Comparison of ENCODE assay signal across 17 mouse cellular contexts in genomic region chr4:32289845-32290244, GRCm38 (mm10). TPM values are rescaled to one million over a fixed set of nuclear protein-coding genes. Genes with fewer than 3 reads are reported as not detected.
DNase-seq lines count a peak whose midpoint lies in the region; ATAC-seq and TF ChIP-seq lines count a peak whose summit lies in the region.
"Had no signal": no experiment of that assay in that cellular context is flagged by ENCODE, and none has a peak within 500 bp of the region (broad histone marks: within the 10 kb centered on the region; RNA-seq: fewer than 3 reads in every experiment).

No protein-coding gene starts in this region.

- 66% methylated on average over 6 of the region's 6 CpGs for WGBS in heart, adult 2 months
- 55% methylated on average over 6 of the region's 6 CpGs for WGBS in liver, adult 2 months

- no peak overlapping the region for H3K4me3 ChIP-seq in heart, adult 2 months
- no peak overlapping the region for H3K4me3 ChIP-seq in liver, adult 2 months (ENCODE audit: insufficient read depth, low read depth, low read length)
- H3K4me3 ChIP-seq: embryonic facial prominence, embryonic 12.5 days; hindbrain, embryonic 15.5 days; myocyte had no signal

- no peak for TF ChIP-seq EP300 in heart, adult 2 months (IDR thresholded peaks at IDR 0.05; ENCODE audit: insufficient read depth, low read depth, low read length)

- H3K9ac ChIP-seq in heart, adult 2 months (ENCODE audit: low read depth, low read length): no peak overlapping the region
- H3K9ac ChIP-seq in liver, adult 2 months (ENCODE audit: low read depth, low read length): no peak overlapping the region
- H3K9ac ChIP-seq: embryonic facial prominence, embryonic 12.5 days; hindbrain, embryonic 15.5 days had no signal

- no peak for TF ChIP-seq CTCF in heart, adult 2 months (IDR thresholded peaks at IDR 0.05)
- TF ChIP-seq CTCF in liver, adult 2 months (IDR thresholded peaks at IDR 0.05; ENCODE audit: low read depth, low read length): no peak

- H3K27ac ChIP-seq in heart, adult 2 months: no peak overlapping the region
- no peak overlapping the region for H3K27ac ChIP-seq in liver, adult 2 months (replicated peaks; ENCODE audit: insufficient read depth, low read depth, low read length)
- H3K27ac ChIP-seq: hindbrain, embryonic 15.5 days had no signal

- intact Hi-C loops in heart, adult 2 months (cut with DNase I): loop anchor here (5.0 kb wide), 1 partner anchor 38 kb away; no protein-coding TSS in a partner anchor

- TF ChIP-seq POLR2A in heart, adult 2 months (IDR thresholded peaks at IDR 0.05; ENCODE audit: insufficient read depth, low read depth, low read length): no peak
- TF ChIP-seq POLR2A in liver, adult 2 months (IDR thresholded peaks at IDR 0.05; ENCODE audit: extremely low read depth, insufficient read depth, low read length): no peak

- 0 out of 2 replicates have a peak, but pooled peaks cover under 1% of the 10 kb centered on the region for H3K79me2 ChIP-seq in heart, adult 2 months (replicated peaks; ENCODE audit: control insufficient read depth, insufficient read depth, low read length)
- peaks cover 4% of the 10 kb centered on the region; the same call in 1 of the 2 replicates for H3K79me2 ChIP-seq in liver, adult 2 months (ENCODE audit: control insufficient read depth, insufficient read depth, low read length)

- peaks cover 2% of the 10 kb centered on the region for H3K36me3 ChIP-seq in heart, adult 2 months (ENCODE audit: control insufficient read depth, insufficient read depth, low read length)
- H3K36me3 ChIP-seq in liver, adult 2 months (ENCODE audit: control insufficient read depth, insufficient read depth, low read length): no peaks in the 10 kb centered on the region
- H3K36me3 ChIP-seq: embryonic facial prominence, embryonic 12.5 days; hindbrain, embryonic 15.5 days had no signal

- peak; percentile 75 for DNase-seq in heart, adult 11 months
- DNase-seq in heart, adult 2 months: no peak
- peak; percentile 50 for DNase-seq in liver, adult 2 months (ENCODE audit: extremely low read depth, low read depth, low spot score)
- DNase-seq in liver: no peak
- DNase-seq in 3T3-L1 (ENCODE audit: low read depth, low spot score): peak; percentile 9
- DNase-seq in urinary bladder, postnatal 14 days (ENCODE audit: low spot score): no peak
- no peak for DNase-seq in layer of hippocampus, adult 9-10 months (ENCODE audit: low spot score)
- DNase-seq: B cell, adult 2 months; cerebellum, postnatal 25 days; gastrocnemius, postnatal 25 days; lung, postnatal 10 days; right cerebral cortex, adult 18-20 months; thymus, postnatal 4 days had no signal

- peak; percentile 82 for ATAC-seq in granulocyte monocyte progenitor cell, adult 5-6 weeks (replicated peaks; ENCODE audit: poor library complexity, severe bottlenecking)

- no peaks in the 10 kb centered on the region for H3K27me3 ChIP-seq in heart, adult 2 months (ENCODE audit: control insufficient read depth, insufficient read depth, low read length)
- H3K27me3 ChIP-seq in liver, adult 2 months (ENCODE audit: control insufficient read depth, insufficient read depth, low read length): no peaks in the 10 kb centered on the region
- H3K27me3 ChIP-seq: embryonic facial prominence, embryonic 12.5 days; hindbrain, embryonic 15.5 days had no signal

- peaks cover 22% of the 10 kb centered on the region for H3K4me1 ChIP-seq in heart, adult 2 months (ENCODE audit: control insufficient read depth, insufficient read depth, low read length)
- peaks cover 25% of the 10 kb centered on the region for H3K4me1 ChIP-seq in liver, adult 2 months (ENCODE audit: control insufficient read depth, insufficient read depth, low read length)

RNA-seq across cellular contexts. Expression of gene Bach2, which starts 51.2 kb away (rescaled TPM):
- 1 to 10 TPM; 3.9 to 4.2 TPM for total RNA-seq in heart, adult 2 months (2021)
- polyA plus RNA-seq in heart, adult 2 months (2012; rRNA removed): 2.4 and 4.7 TPM in 2 replicates
- 5.9 and 6.0 TPM in 2 replicates for total RNA-seq in liver, adult 2 months (2014; rRNA removed)
- polyA plus RNA-seq in liver, adult 2 months (2012; rRNA removed): 2.1 and 5.3 TPM in 2 replicates
- total RNA-seq in granulocyte monocyte progenitor cell, adult 5-6 weeks (2014; fragmentation: Nextera tagmentation): 0.67 and 4.9 TPM in 2 replicates
- total RNA-seq in granulocyte monocyte progenitor cell, adult 5-6 weeks (2017): under 0.01 and 0.17 TPM in 2 replicates

Comparison
In these comparisons a context has a peak if more than half of its experiments do, and no peak if none do; other contexts are left out.
1. DNase-seq: peak in heart, adult 11 months (single experiment), liver, adult 2 months (single experiment) and 3T3-L1 (single experiment); none in heart, adult 2 months (0 of 2), liver (single experiment), urinary bladder, postnatal 14 days (single experiment) and layer of hippocampus, adult 9-10 months (single experiment).